Mouse (Mus musculus): ENCODE data around the gene Fmn2.

- TF ChIP-seq POLR2A (IDR thresholded peaks at IDR 0.05; ENCODE audit: borderline replicate concordance, control insufficient read depth, low read depth, low read length) (no peak), CTCF (IDR thresholded peaks at IDR 0.05; ENCODE audit: control insufficient read depth, insufficient read depth, low read length) (no peak)
Measured at GRCm38 (mm10) chr1:174742667-174743066, 241.0 kb downstream of the Fmn2 start.

Measured in bone marrow, adult 2 months (tissue).